Mouse (Mus musculus) cortical plate, adult 2 months (tissue): ENCODE measurements around the gene Vipr2. TPM values are rescaled to one million over a fixed set of nuclear protein-coding genes. Genes with fewer than 3 reads are reported as not detected.

Source experiments
- H3K27ac ChIP-seq: fragments of 200-500 bp; 2 replicates; pipeline ENCODE4 v1.5.1; 2012; ENCODE audit warnings: low read length, control low read depth, inconsistent platforms; ENCODE audit not compliant: insufficient read depth
- H3K4me1 ChIP-seq: fragments of 200-500 bp; 2 replicates; pipeline ENCODE4 v1.6.1; 2011; ENCODE audit warnings: low read length; ENCODE audit not compliant: control insufficient read depth, insufficient read depth
- H3K4me3 ChIP-seq: fragments of 200-500 bp; 2 replicates; pipeline ENCODE4 v1.5.1; 2011; ENCODE audit warnings: mild to moderate bottlenecking, low read length, control low read depth; ENCODE audit not compliant: insufficient read depth
- CTCF ChIP-seq: fragments of 200-500 bp; IDR thresholded peaks from 2 replicates; pipeline ENCODE4 v1.5.1; 2011; ENCODE audit warnings: mild to moderate bottlenecking, control low read depth, low read length; ENCODE audit not compliant: insufficient read depth; ENCODE audit errors: extremely low read depth
- POLR2A ChIP-seq: fragments of 200-500 bp; IDR thresholded peaks from 2 replicates; pipeline ENCODE4 v1.6.1; 2011; ENCODE audit warnings: mild to moderate bottlenecking, low read length, control low read depth; ENCODE audit not compliant: insufficient read depth; ENCODE audit errors: extremely low read depth
- polyA plus RNA-seq: library from polyadenylated mRNA; depleted of rRNA; stranded (reverse); fragments of >200 nt; gene quantifications from 2 replicates; pipeline ENCODE4 v1.2.3, GENCODE M21; 2012

The Vipr2 gene
- polyA plus RNA-seq, 1 experiment, result 0.52 TPM

GRCm38 (mm10) chr12:116094765-116095555 lies 17.4 kb downstream of the Vipr2 start:
- Histone ChIP-seq H3K27ac (no peak overlapping the region), H3K4me3 (no peak overlapping the region), H3K4me1 (no peaks in the 10 kb centered on the region)
- TF ChIP-seq CTCF (no peak), POLR2A (no peak)

DNA sequence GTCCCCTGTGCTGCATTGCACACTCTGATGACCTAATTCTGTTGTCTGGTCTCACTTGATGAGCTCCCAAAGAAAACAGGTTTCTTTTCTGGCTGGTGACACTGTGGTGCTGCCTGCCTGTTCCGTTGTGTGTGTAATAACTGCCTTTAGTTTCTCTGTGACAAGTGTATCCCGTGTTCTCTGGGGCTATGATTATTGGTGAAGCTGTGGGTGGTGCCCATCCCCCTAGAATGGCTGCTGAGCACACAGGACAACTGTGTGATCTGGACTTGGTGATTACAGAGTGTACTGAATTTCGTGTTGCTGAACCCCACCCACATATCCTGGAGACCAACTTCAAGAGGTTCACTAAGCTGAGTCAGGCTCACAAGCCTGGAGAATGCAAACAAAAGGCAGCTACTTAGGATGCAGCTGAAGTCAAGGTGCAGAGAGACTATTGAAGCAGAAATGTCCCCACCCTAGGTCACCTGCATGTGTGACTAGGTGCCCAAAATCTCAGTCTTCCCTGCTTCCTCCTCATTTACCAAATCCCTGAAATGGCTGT lies 18.9 kb downstream of the Vipr2 start:
- no peak for TF ChIP-seq CTCF
- no peak for TF ChIP-seq POLR2A
- no peak overlapping the region for H3K4me3 ChIP-seq
- H3K4me1 ChIP-seq, result no peaks in the 10 kb centered on the region
- H3K27ac ChIP-seq, result no peak overlapping the region

DNA sequence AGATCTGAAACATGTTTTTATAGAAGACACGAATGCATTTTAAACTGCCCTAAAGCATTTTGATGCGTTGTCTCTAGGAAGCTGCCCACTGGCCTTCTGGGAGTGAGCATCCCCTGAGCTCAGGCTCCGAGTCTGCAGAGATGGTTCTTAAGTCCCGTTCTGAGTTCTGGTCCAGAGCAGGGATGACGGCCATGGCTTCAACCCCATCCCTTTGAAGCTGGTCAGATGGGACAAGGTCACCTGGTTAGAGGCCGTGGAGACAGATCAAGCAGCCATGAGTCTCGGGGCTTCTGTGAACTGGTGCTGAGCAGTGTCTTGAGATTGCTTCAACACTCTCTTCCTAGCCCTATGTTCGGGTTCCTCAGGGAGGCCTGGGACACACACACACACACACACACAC lies 19.6 kb downstream of the Vipr2 start:
- no peak overlapping the region for H3K27ac ChIP-seq
- no peak overlapping the region for H3K4me3 ChIP-seq
- no peak for TF ChIP-seq POLR2A
- TF ChIP-seq CTCF, result no peak
- no peaks in the 10 kb centered on the region for H3K4me1 ChIP-seq

- Histone ChIP-seq H3K4me3 (no peak overlapping the region), H3K27ac (no peak overlapping the region), H3K4me1 (no peaks in the 10 kb centered on the region)
- TF ChIP-seq POLR2A (no peak), CTCF (no peak)
Observed at GRCm38 (mm10) chr12:116101945-116102344, 24.4 kb downstream of the Vipr2 start.

- TF ChIP-seq CTCF (no peak), POLR2A (no peak)
- Histone ChIP-seq H3K27ac (no peak overlapping the region), H3K4me3 (no peak overlapping the region), H3K4me1 (no peaks in the 10 kb centered on the region)
Observed at GRCm38 (mm10) chr12:116109451-116110353, 32.2 kb downstream of the Vipr2 start.

GRCm38 (mm10) chr12:116111007-116111694 lies 33.6 kb downstream of the Vipr2 start:
- TF ChIP-seq POLR2A (no peak), CTCF (no peak)
- H3K27ac ChIP-seq, result no peak overlapping the region
- no peak overlapping the region for H3K4me3 ChIP-seq
- H3K4me1 ChIP-seq, result no peaks in the 10 kb centered on the region

DNA sequence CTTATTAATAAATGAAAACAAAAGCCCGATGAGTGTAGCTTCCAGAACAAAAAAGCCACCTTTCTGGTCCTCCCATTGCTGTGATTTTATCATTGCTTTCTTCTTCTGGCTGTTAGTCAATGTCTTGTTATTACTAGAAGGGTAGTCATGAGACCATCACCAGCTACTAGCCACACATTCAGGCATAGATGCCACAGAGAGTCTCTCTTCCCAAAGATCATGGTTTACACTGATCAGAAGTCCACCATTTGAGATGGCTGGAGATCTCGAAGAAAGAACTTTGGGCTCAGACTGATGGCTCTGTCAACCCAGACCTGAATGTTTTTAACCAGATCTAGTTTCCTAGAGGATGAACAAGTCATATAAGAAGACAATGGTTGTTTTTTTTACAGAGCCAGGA lies 38.3 kb downstream of the Vipr2 start:
- no peak overlapping the region for H3K4me3 ChIP-seq
- H3K4me1 ChIP-seq, result no peaks in the 10 kb centered on the region
- no peak overlapping the region for H3K27ac ChIP-seq
- no peak for TF ChIP-seq CTCF
- TF ChIP-seq POLR2A, result no peak

DNA sequence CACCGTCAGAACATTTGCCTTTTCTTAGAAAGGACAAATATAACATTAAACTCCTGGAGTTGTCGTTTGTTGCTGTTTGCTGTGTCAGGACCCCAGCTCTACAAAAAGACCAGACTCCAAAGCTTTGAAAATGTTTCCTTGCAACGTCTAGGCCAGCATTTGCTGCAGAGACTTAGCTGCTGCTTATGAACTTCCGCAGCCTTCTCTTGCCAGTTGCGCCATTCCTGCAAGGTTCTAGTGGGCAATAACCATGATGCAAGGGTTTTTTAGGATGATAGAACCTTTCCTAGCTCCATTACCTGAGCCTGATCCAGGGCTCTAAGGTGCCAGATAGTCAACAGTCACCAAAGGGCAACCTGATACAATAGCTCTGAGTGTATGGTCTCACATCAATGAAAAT lies 38.9 kb downstream of the Vipr2 start:
- no peak overlapping the region for H3K4me3 ChIP-seq
- no peaks in the 10 kb centered on the region for H3K4me1 ChIP-seq
- H3K27ac ChIP-seq, result no peak overlapping the region
- no peak for TF ChIP-seq CTCF

- TF ChIP-seq POLR2A, result no peak
- TF ChIP-seq CTCF, result no peak
- Histone ChIP-seq H3K4me1 (no peaks in the 10 kb centered on the region), H3K27ac (no peak overlapping the region), H3K4me3 (no peak overlapping the region)
Observed at GRCm38 (mm10) chr12:116117352-116117929, 39.9 kb downstream of the Vipr2 start.
